Mouse (Mus musculus) cerebellum, postnatal 10 days (tissue): ENCODE data around the gene Fam53b.

Source experiments
- DNase-seq, 2 experiments: peaks; one replicate each; pipeline ENCODE4 v3.0.0; 2021; ENCODE audit warnings: mixed read lengths in 2 of 2

Gene Fam53b

GRCm38 (mm10) chr7:132765629-132766186, 48.0 kb downstream of the Fam53b start:
- DNase-seq: no peak

GRCm38 (mm10) chr7:132764896-132765491, 48.7 kb downstream of the Fam53b start:
- no peak for DNase-seq

- no peak for DNase-seq
Observed at GRCm38 (mm10) chr7:132764314-132764713, 49.4 kb downstream of the Fam53b start.

GRCm38 (mm10) chr7:132763911-132764310, 49.8 kb downstream of the Fam53b start:
- no peak for DNase-seq

- DNase-seq: no peak
Observed at GRCm38 (mm10) chr7:132763351-132763750, 50.3 kb downstream of the Fam53b start.

- DNase-seq: no peak
Observed at GRCm38 (mm10) chr7:132761409-132761808, 52.3 kb downstream of the Fam53b start.

GRCm38 (mm10) chr7:132760589-132761180, 53.0 kb downstream of the Fam53b start:
- no peak for DNase-seq

- DNase-seq: peak; percentile 80 to 86
Observed at GRCm38 (mm10) chr7:132759926-132760325, 53.8 kb downstream of the Fam53b start.

- DNase-seq: peak; percentile 88 to 92
Observed at GRCm38 (mm10) chr7:132759405-132759891, 54.2 kb downstream of the Fam53b start.

- peak; percentile 78 to 81 for DNase-seq
Observed at GRCm38 (mm10) chr7:132758875-132759274, 54.8 kb downstream of the Fam53b start.

GRCm38 (mm10) chr7:132756325-132756724, 57.4 kb downstream of the Fam53b start:
- DNase-seq: no peak

- peak; percentile 72 to 75 for DNase-seq
Observed at GRCm38 (mm10) chr7:132754389-132754750, 59.3 kb downstream of the Fam53b start.

- DNase-seq: peak; percentile 81 to 89
Observed at GRCm38 (mm10) chr7:132753518-132754388, 59.9 kb downstream of the Fam53b start.

- DNase-seq: no peak
Observed at GRCm38 (mm10) chr7:132751716-132752115, 62.0 kb downstream of the Fam53b start.

GRCm38 (mm10) chr7:132749504-132749903, 64.2 kb downstream of the Fam53b start:
- no peak for DNase-seq

- DNase-seq: no peak
Observed at GRCm38 (mm10) chr7:132748076-132748769, 65.5 kb downstream of the Fam53b start.

- peak; percentile 78 to 88 for DNase-seq
Observed at GRCm38 (mm10) chr7:132747096-132747495, 66.6 kb downstream of the Fam53b start.

- no peak for DNase-seq
Observed at GRCm38 (mm10) chr7:132742912-132743311, 70.8 kb downstream of the Fam53b start.

- DNase-seq: no peak
Observed at GRCm38 (mm10) chr7:132739829-132740228, 73.9 kb downstream of the Fam53b start.

GRCm38 (mm10) chr7:132738844-132739243, 74.8 kb downstream of the Fam53b start:
- peak; percentile 76 to 77 for DNase-seq

- peak; percentile 89 to 90 for DNase-seq
Observed at GRCm38 (mm10) chr7:132736099-132736862, 77.4 kb downstream of the Fam53b start.

- peak; percentile 44 to 54 for DNase-seq
Observed at GRCm38 (mm10) chr7:132735145-132735544, 78.5 kb downstream of the Fam53b start.
